Mouse (Mus musculus) C2C12 (cell line): ENCODE results near the gene Wdr35.
"Not testable (repeated sequence)": the region's sequence is repeated elsewhere in the genome, so short reads cannot be mapped to it uniquely, and the experiment has no call there.

Experiments
- CEBPB ChIP-seq: IDR thresholded peaks from one replicate; pipeline ENCODE4 v1.6.1; 2011; ENCODE audit warnings: low read depth, mild to moderate bottlenecking, control low read depth, moderate library complexity
- CTCF ChIP-seq: IDR thresholded peaks from one replicate; pipeline ENCODE4 v1.5.1; 2011; ENCODE audit not compliant: control insufficient read depth, insufficient read depth, insufficient read length
- FOSL1 ChIP-seq: IDR thresholded peaks from one replicate; pipeline ENCODE4 v1.8.0; 2011; ENCODE audit warnings: mild to moderate bottlenecking, low read length; ENCODE audit not compliant: poor library complexity, insufficient read depth, severe bottlenecking
- MAX ChIP-seq: IDR thresholded peaks from one replicate; pipeline ENCODE4 v1.6.1; 2011; ENCODE audit warnings: mild to moderate bottlenecking, control low read depth
- MYOD1 ChIP-seq: IDR thresholded peaks from one replicate; pipeline ENCODE4 v1.6.1; 2011; ENCODE audit warnings: low read depth; ENCODE audit not compliant: control insufficient read depth, insufficient read length
- MYOG ChIP-seq: IDR thresholded peaks from one replicate; pipeline ENCODE4 v1.6.1; 2011; ENCODE audit not compliant: control insufficient read depth, insufficient read length; ENCODE audit errors: extremely low read depth
- USF1 ChIP-seq: IDR thresholded peaks from one replicate; pipeline ENCODE4 v1.6.1; 2011; ENCODE audit warnings: low read depth, mild to moderate bottlenecking, control low read depth, moderate library complexity

- TF ChIP-seq CTCF, MAX, MYOG, CEBPB, USF1, FOSL1, MYOD1: not testable (repeated sequence)
Measured at GRCm38 (mm10) chr12:9028816-9029215, 55.1 kb downstream of the Wdr35 start.
